Mouse (Mus musculus): ENCODE measurements at regions not wholly inside any gene's neighbourhood (a gene's known extent, or its start where the extent isn't known, plus 50 kb on each side); places are given as distances from the start of the nearest gene placed in this dataset.
A peak's percentile ranks its signal among the peaks of the same experiment; 100 is the strongest.
"Not testable (repeated sequence)": the region's sequence is repeated elsewhere in the genome, so short reads cannot be mapped to it uniquely, and the experiment has no call there.

GRCm38 (mm10) chr16:55758707-55759067, 80.0 kb downstream of the Nfkbiz start:
- no peak for DNase-seq (ENCODE audit: low spot score)

GRCm38 (mm10) chr16:55757952-55758706, 80.6 kb downstream of the Nfkbiz start:
- no peak for DNase-seq (ENCODE audit: low spot score)

- not testable (repeated sequence) for DNase-seq (ENCODE audit: low spot score)
Observed at GRCm38 (mm10) chr16:55757422-55757815, 81.3 kb downstream of the Nfkbiz start.

- no peak for DNase-seq (ENCODE audit: low spot score)
Observed at GRCm38 (mm10) chr16:55756764-55757421, 81.8 kb downstream of the Nfkbiz start.

- no peak for DNase-seq (ENCODE audit: low spot score)
Observed at GRCm38 (mm10) chr16:55755309-55755832, 83.3 kb downstream of the Nfkbiz start.

- DNase-seq (ENCODE audit: low spot score), result peak; percentile 10
Observed at GRCm38 (mm10) chr16:55754092-55754763, 84.5 kb downstream of the Nfkbiz start.

GRCm38 (mm10) chr16:55753380-55753779, 85.3 kb downstream of the Nfkbiz start:
- DNase-seq (ENCODE audit: low spot score), result no peak

- DNase-seq (ENCODE audit: low spot score), result no peak
Observed at GRCm38 (mm10) chr16:55747250-55747649, 91.4 kb downstream of the Nfkbiz start.

- DNase-seq (ENCODE audit: low spot score), result no peak
Observed at GRCm38 (mm10) chr16:55746159-55746558, 92.5 kb downstream of the Nfkbiz start.

GRCm38 (mm10) chr16:55745094-55745493, 93.6 kb downstream of the Nfkbiz start:
- no peak for DNase-seq (ENCODE audit: low spot score)

- no peak for DNase-seq (ENCODE audit: low spot score)
Observed at GRCm38 (mm10) chr16:55741099-55741863, 97.4 kb downstream of the Nfkbiz start.

GRCm38 (mm10) chr16:55738741-55739140, 100.0 kb downstream of the Nfkbiz start:
- DNase-seq (ENCODE audit: low spot score), result no peak

- no peak for DNase-seq (ENCODE audit: low spot score)
Observed at GRCm38 (mm10) chr16:55735476-55735968, 103.2 kb downstream of the Nfkbiz start.

GRCm38 (mm10) chr16:55734301-55734700, 104.4 kb downstream of the Nfkbiz start:
- no peak for DNase-seq (ENCODE audit: low spot score)

GRCm38 (mm10) chr16:55733751-55734150, 104.9 kb downstream of the Nfkbiz start:
- no peak for DNase-seq (ENCODE audit: low spot score)

GRCm38 (mm10) chr16:55731003-55731402, 107.7 kb downstream of the Nfkbiz start:
- DNase-seq (ENCODE audit: low spot score), result no peak

- no peak for DNase-seq (ENCODE audit: low spot score)
Observed at GRCm38 (mm10) chr16:55726538-55726937, 112.2 kb downstream of the Nfkbiz start.

GRCm38 (mm10) chr16:55720430-55720829, 118.3 kb downstream of the Nfkbiz start:
- no peak for DNase-seq (ENCODE audit: low spot score)

- no peak for DNase-seq (ENCODE audit: low spot score)
Observed at GRCm38 (mm10) chr16:55710017-55710416, 128.7 kb downstream of the Nfkbiz start.

GRCm38 (mm10) chr16:55706502-55706901, 132.2 kb downstream of the Nfkbiz start:
- DNase-seq (ENCODE audit: low spot score), result no peak

GRCm38 (mm10) chr16:55698489-55698892, 140.2 kb downstream of the Nfkbiz start:
- DNase-seq (ENCODE audit: low spot score), result no peak
